ENCODE assay signal across 10 mouse cellular contexts in genomic region chr7:65978996-65979823, GRCm38 (mm10).
DNase-seq lines count a peak whose midpoint lies in the region; ATAC-seq and TF ChIP-seq lines count a peak whose summit lies in the region.
"Had no signal": no experiment of that assay in that cellular context is flagged by ENCODE, and none has a peak within 500 bp of the region (broad histone marks: within the 10 kb centered on the region; RNA-seq: fewer than 3 reads in every experiment).

No protein-coding gene starts in this region.

- 62% methylated on average over 11 of the region's 11 CpGs for WGBS in kidney, postnatal 0 days
- 67% methylated on average over 11 of the region's 11 CpGs for WGBS in kidney, embryonic 14.5 days
- 60% methylated on average over 11 of the region's 11 CpGs for WGBS in heart, embryonic 16.5 days
- WGBS in limb, embryonic 15.5 days = 33% methylated on average over 11 of the region's 11 CpGs

- no peak overlapping the region for H3K27ac ChIP-seq in kidney, postnatal 0 days
- no peak overlapping the region for H3K27ac ChIP-seq in kidney, embryonic 14.5 days (ENCODE audit: low read depth, low read length)
- H3K27ac ChIP-seq in heart, embryonic 16.5 days (ENCODE audit: low read length) = peak overlapping the region; percentile 40; the same call in 1 of the 2 replicates
- H3K27ac ChIP-seq in limb, embryonic 15.5 days = 0 out of 2 replicates have a peak overlapping the region, but pooled peaks have one; percentile 14
- H3K27ac ChIP-seq: forebrain, embryonic 10.5 days had no signal

- no peak overlapping the region for H3K9ac ChIP-seq in kidney, postnatal 0 days (ENCODE audit: low read depth, low read length)
- H3K9ac ChIP-seq in kidney, embryonic 14.5 days (ENCODE audit: low read depth, low read length) = no peak overlapping the region
- no peak overlapping the region for H3K9ac ChIP-seq in heart, embryonic 16.5 days (ENCODE audit: low read length)
- no peak overlapping the region for H3K9ac ChIP-seq in limb, embryonic 15.5 days

- no peak overlapping the region for H3K4me3 ChIP-seq in kidney, postnatal 0 days (replicated peaks; ENCODE audit: low read depth, low read length)
- H3K4me3 ChIP-seq in kidney, embryonic 14.5 days (ENCODE audit: low read length) = no peak overlapping the region
- H3K4me3 ChIP-seq in heart, embryonic 16.5 days (ENCODE audit: low read length) = no peak overlapping the region
- H3K4me3 ChIP-seq in limb, embryonic 15.5 days = no peak overlapping the region
- H3K4me3 ChIP-seq: forebrain, embryonic 10.5 days had no signal

- TF ChIP-seq CTCF in kidney, postnatal 0 days (IDR thresholded peaks at IDR 0.05; ENCODE audit: low read depth) = no peak

- no peaks in the 10 kb centered on the region for H3K9me3 ChIP-seq in kidney, postnatal 0 days (replicated peaks; ENCODE audit: low read length)
- H3K9me3 ChIP-seq in kidney, embryonic 14.5 days (ENCODE audit: control insufficient read depth, low read length) = no peaks in the 10 kb centered on the region
- H3K9me3 ChIP-seq in heart, embryonic 16.5 days (replicated peaks; ENCODE audit: control insufficient read depth, low read length) = no peaks in the 10 kb centered on the region
- H3K9me3 ChIP-seq in limb, embryonic 15.5 days = no peaks in the 10 kb centered on the region
- H3K9me3 ChIP-seq: forebrain, embryonic 10.5 days; G1E had no signal

- ATAC-seq in kidney, postnatal 0 days (replicated peaks; ENCODE audit: low FRiP score, low read depth) = no peak
- no peak for ATAC-seq in kidney, embryonic 14.5 days (ENCODE audit: low FRiP score, low TSS enrichment)
- no peak for ATAC-seq in heart, embryonic 16.5 days (replicated peaks; ENCODE audit: extremely low read depth, insufficient read depth, low FRiP score)
- no peak for ATAC-seq in limb, embryonic 15.5 days (ENCODE audit: insufficient number of reproducible peaks, low FRiP score, low TSS enrichment, low read depth)

- H3K27me3 ChIP-seq in kidney, postnatal 0 days (ENCODE audit: insufficient read depth, low read length) = no peaks in the 10 kb centered on the region
- H3K27me3 ChIP-seq in kidney, embryonic 14.5 days (ENCODE audit: control insufficient read depth, insufficient read depth, low read length) = no peaks in the 10 kb centered on the region
- H3K27me3 ChIP-seq in heart, embryonic 16.5 days (ENCODE audit: control insufficient read depth, insufficient read depth, low read length) = no peaks in the 10 kb centered on the region
- H3K27me3 ChIP-seq in limb, embryonic 15.5 days = no peaks in the 10 kb centered on the region

- no peaks in the 10 kb centered on the region for H3K36me3 ChIP-seq in kidney, postnatal 0 days (ENCODE audit: insufficient read depth, low read length)
- H3K36me3 ChIP-seq in kidney, embryonic 14.5 days (ENCODE audit: control insufficient read depth, insufficient read depth, low read length) = no peaks in the 10 kb centered on the region
- no peaks in the 10 kb centered on the region for H3K36me3 ChIP-seq in heart, embryonic 16.5 days (ENCODE audit: control insufficient read depth, insufficient read depth)
- no peaks in the 10 kb centered on the region; the same call in 1 of the 2 replicates for H3K36me3 ChIP-seq in limb, embryonic 15.5 days
- H3K36me3 ChIP-seq: forebrain, embryonic 10.5 days; G1E had no signal

- peaks cover 3% of the 10 kb centered on the region; the same call in 1 of the 2 replicates for H3K4me1 ChIP-seq in kidney, postnatal 0 days (replicated peaks; ENCODE audit: insufficient read depth, low read length)
- peaks cover 11% of the 10 kb centered on the region; the same call in 1 of the 2 replicates for H3K4me1 ChIP-seq in kidney, embryonic 14.5 days (ENCODE audit: control insufficient read depth, insufficient read depth, low read length)
- 0 out of 2 replicates have a peak, but pooled peaks cover 4% of the 10 kb centered on the region for H3K4me1 ChIP-seq in heart, embryonic 16.5 days (ENCODE audit: control insufficient read depth, insufficient read depth, low read length)
- H3K4me1 ChIP-seq in limb, embryonic 15.5 days = peaks cover 51% of the 10 kb centered on the region

- no peak overlapping the region for H3K4me2 ChIP-seq in kidney, postnatal 0 days (ENCODE audit: low read length)
- no peak overlapping the region for H3K4me2 ChIP-seq in kidney, embryonic 14.5 days (replicated peaks; ENCODE audit: low read depth, low read length)
- H3K4me2 ChIP-seq in heart, embryonic 16.5 days (ENCODE audit: low read depth, low read length) = no peak overlapping the region
- H3K4me2 ChIP-seq in limb, embryonic 15.5 days = no peak overlapping the region

- peak; percentile 15 for DNase-seq in adrenal gland, adult 2 months
- no peak for DNase-seq in adrenal gland, postnatal 4 days (ENCODE audit: low spot score in 2 of 2)
- peak; percentile 71 for DNase-seq in kidney, postnatal 0 days (ENCODE audit: low spot score)
- no peak for DNase-seq in left cerebral cortex, adult 18-20 months (ENCODE audit: low spot score in 2 of 2)
- DNase-seq in thymus, postnatal 10 days (ENCODE audit: low spot score in 2 of 2) = no peak

Comparison
In these comparisons a context has a peak if more than half of its experiments do, and no peak if none do; other contexts are left out.
1. DNase-seq: peak in adrenal gland, adult 2 months (single experiment) and kidney, postnatal 0 days (single experiment); none in adrenal gland, postnatal 4 days (0 of 2), left cerebral cortex, adult 18-20 months (0 of 2) and thymus, postnatal 10 days (0 of 2).
2. H3K27ac ChIP-seq: peak in heart, embryonic 16.5 days (single experiment) and limb, embryonic 15.5 days (single experiment); none in kidney, postnatal 0 days (single experiment) and kidney, embryonic 14.5 days (single experiment).